1 mouse cellular context compared by ENCODE assay signal in the genomic region with DNA sequence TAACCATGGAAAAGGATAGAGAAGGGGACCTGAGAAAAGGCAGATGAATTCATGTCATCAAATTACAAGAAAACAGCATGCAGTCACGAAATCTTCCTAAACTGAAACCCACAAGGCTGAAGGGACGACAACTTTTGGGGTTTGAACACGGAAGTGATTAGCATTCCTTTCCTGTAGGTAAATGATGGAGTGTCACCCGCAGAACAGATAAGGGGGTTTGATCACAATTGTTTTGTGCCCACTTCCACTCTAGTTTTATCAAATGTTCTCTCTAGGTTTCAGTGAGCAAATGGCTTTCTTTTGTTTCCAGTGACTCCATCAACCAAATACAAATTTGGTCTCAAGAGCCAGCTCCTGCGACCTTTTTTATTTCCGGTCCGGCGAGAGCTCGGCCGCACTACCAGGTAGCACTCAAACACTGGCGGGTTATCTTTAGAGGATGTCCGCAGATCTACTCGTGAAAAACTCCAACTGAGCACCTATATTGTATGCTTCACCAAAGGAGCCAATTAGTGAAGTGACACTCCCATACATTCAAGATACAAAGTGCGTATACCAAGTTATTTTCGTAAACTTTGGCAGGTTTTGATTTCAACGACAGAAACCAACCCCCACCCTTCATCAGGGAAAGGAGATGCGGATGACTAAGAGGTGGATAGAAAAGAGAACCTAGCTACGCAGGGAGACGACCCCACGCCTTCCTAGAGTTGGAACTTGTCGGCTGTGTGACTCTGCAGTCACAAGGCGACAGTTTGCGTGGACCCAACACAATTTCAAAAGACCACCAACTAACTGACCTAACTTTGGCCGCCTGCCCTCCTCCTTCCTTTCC.
TF ChIP-seq lines count a peak whose summit lies in the region.

No protein-coding gene starts in this region.

TF ChIP-seq in ES-E14, 5 proteins besides CTCF, POLR2A, EP300 and RAD21 (continued from another document):
- TF ChIP-seq MAFK (IDR thresholded peaks at IDR 0.05; ENCODE audit: insufficient read depth, low read depth, low read length) (no peak), CHD2 (IDR thresholded peaks at IDR 0.05; ENCODE audit: low read depth, low read length) (no peak), HCFC1 (IDR thresholded peaks at IDR 0.05; ENCODE audit: borderline replicate concordance, insufficient read depth, low read length) (no peak), ZC3H11A (IDR thresholded peaks at IDR 0.05; ENCODE audit: borderline replicate concordance, low read depth, low read length) (no peak)
